Mouse (Mus musculus): Measurements from ENCODE around the gene Rraga.

Rraga gene

GRCm38 (mm10) chr4:86575283-86575983 is at the start of gene Rraga:
TSS of gene Rraga (plus strand) at chr4:86575668.
- DNase-seq (ENCODE audit: low read depth, low spot score) = peak; percentile 95

- DNase-seq (ENCODE audit: low read depth, low spot score) = peak; percentile 22
Measured at GRCm38 (mm10) chr4:86527162-86528136, 48.0 kb upstream of the Rraga start.

GRCm38 (mm10) chr4:86529161-86529560 is 46.3 kb upstream of the Rraga start:
- no peak for DNase-seq (ENCODE audit: low read depth, low spot score)

GRCm38 (mm10) chr4:86533406-86534090 is 41.9 kb upstream of the Rraga start:
- DNase-seq (ENCODE audit: low read depth, low spot score) = no peak

- DNase-seq (ENCODE audit: low read depth, low spot score) = no peak
Measured at GRCm38 (mm10) chr4:86534091-86534481, 41.4 kb upstream of the Rraga start.

GRCm38 (mm10) chr4:86537972-86538371 is 37.5 kb upstream of the Rraga start:
- peak; percentile 71 for DNase-seq (ENCODE audit: low read depth, low spot score)

GRCm38 (mm10) chr4:86538936-86539335 is 36.5 kb upstream of the Rraga start:
- no peak for DNase-seq (ENCODE audit: low read depth, low spot score)

- no peak for DNase-seq (ENCODE audit: low read depth, low spot score)
Measured at GRCm38 (mm10) chr4:86541573-86541972, 33.9 kb upstream of the Rraga start.

GRCm38 (mm10) chr4:86543999-86544398 is 31.5 kb upstream of the Rraga start:
- no peak for DNase-seq (ENCODE audit: low read depth, low spot score)

- peak; percentile 59 for DNase-seq (ENCODE audit: low read depth, low spot score)
Measured at GRCm38 (mm10) chr4:86545615-86546014, 29.9 kb upstream of the Rraga start.

GRCm38 (mm10) chr4:86548332-86548731 is 27.1 kb upstream of the Rraga start:
- no peak for DNase-seq (ENCODE audit: low read depth, low spot score)

GRCm38 (mm10) chr4:86555035-86555707 is 20.3 kb upstream of the Rraga start:
- peak; percentile 73 for DNase-seq (ENCODE audit: low read depth, low spot score)

- DNase-seq (ENCODE audit: low read depth, low spot score) = no peak
Measured at GRCm38 (mm10) chr4:86557371-86557770, 18.1 kb upstream of the Rraga start.

- DNase-seq (ENCODE audit: low read depth, low spot score) = no peak
Measured at GRCm38 (mm10) chr4:86558228-86558627, 17.2 kb upstream of the Rraga start, which contains the start of gene Saxo1. TSS of gene Saxo1 (minus strand) at chr4:86558328.

GRCm38 (mm10) chr4:86559006-86559405 is 16.5 kb upstream of the Rraga start:
- no peak for DNase-seq (ENCODE audit: low read depth, low spot score)

- no peak for DNase-seq (ENCODE audit: low read depth, low spot score)
Measured at GRCm38 (mm10) chr4:86561061-86561460, 14.4 kb upstream of the Rraga start.

GRCm38 (mm10) chr4:86574939-86575282 is 557 bp upstream of the Rraga start:
- peak; percentile 53 for DNase-seq (ENCODE audit: low read depth, low spot score)

GRCm38 (mm10) chr4:86576120-86576541 is 663 bp downstream of the Rraga start:
- DNase-seq (ENCODE audit: low read depth, low spot score) = peak; percentile 55

GRCm38 (mm10) chr4:86576630-86577225 is 1.3 kb downstream of the Rraga start:
- no peak for DNase-seq (ENCODE audit: low read depth, low spot score)

GRCm38 (mm10) chr4:86580056-86580455 is 4.6 kb downstream of the Rraga start:
- no peak for DNase-seq (ENCODE audit: low read depth, low spot score)

GRCm38 (mm10) chr4:86580591-86580990 is 5.1 kb downstream of the Rraga start:
- no peak for DNase-seq (ENCODE audit: low read depth, low spot score)

Data from 3T3-L1 (cell line).